Mouse (Mus musculus): ENCODE data around the gene Asz1. TPM values are rescaled to one million over a fixed set of nuclear protein-coding genes. Genes with fewer than 3 reads are reported as not detected.

Asz1 gene
- polyA plus RNA-seq (2012; rRNA removed), result not detected in 2 replicates

GRCm38 (mm10) chr6:18108934-18109333, at the start of gene Asz1:
Gene Asz1, minus strand, starts transcription at chr6:18109061.
- WGBS, result 96% methylated on average over 22 of the region's 22 CpGs
- Histone ChIP-seq H3K27me3 (ENCODE audit: control insufficient read depth, insufficient read depth, low read length) (no peaks in the 10 kb centered on the region), H3K36me3 (ENCODE audit: control insufficient read depth, insufficient read depth, low read length) (no peaks in the 10 kb centered on the region), H3K4me3 (ENCODE audit: control insufficient read depth, insufficient read depth, low read length) (no peak within 1 kb of the TSS), H3K27ac (ENCODE audit: control insufficient read depth, insufficient read depth, low read length) (no peak within 1 kb of the TSS), H3K4me1 (replicated peaks; ENCODE audit: control insufficient read depth, insufficient read depth, low read length) (no peaks in the 10 kb centered on the region)
- TF ChIP-seq POLR2A (IDR thresholded peaks at IDR 0.05; ENCODE audit: control insufficient read depth, extremely low read depth, insufficient read depth, low read length, poor library complexity) (no peak), CTCF (IDR thresholded peaks at IDR 0.05; ENCODE audit: borderline replicate concordance, control insufficient read depth, extremely low read depth, insufficient read depth, low read length, poor library complexity) (no peak)
- DNase-seq, result no peak

- TF ChIP-seq POLR2A (IDR thresholded peaks at IDR 0.05; ENCODE audit: control insufficient read depth, extremely low read depth, insufficient read depth, low read length, poor library complexity) (no peak), CTCF (IDR thresholded peaks at IDR 0.05; ENCODE audit: borderline replicate concordance, control insufficient read depth, extremely low read depth, insufficient read depth, low read length, poor library complexity) (no peak)
- DNase-seq, result no peak
- no peaks in the 10 kb centered on the region for H3K27me3 ChIP-seq (ENCODE audit: control insufficient read depth, insufficient read depth, low read length)
Observed at GRCm38 (mm10) chr6:18153031-18153430, 44.2 kb upstream of the Asz1 start.

GRCm38 (mm10) chr6:18135246-18135645, 26.4 kb upstream of the Asz1 start:
- no peak overlapping the region for H3K4me3 ChIP-seq (ENCODE audit: control insufficient read depth, insufficient read depth, low read length)
- TF ChIP-seq CTCF (IDR thresholded peaks at IDR 0.05; ENCODE audit: borderline replicate concordance, control insufficient read depth, extremely low read depth, insufficient read depth, low read length, poor library complexity), result no peak
- no peak for TF ChIP-seq POLR2A (IDR thresholded peaks at IDR 0.05; ENCODE audit: control insufficient read depth, extremely low read depth, insufficient read depth, low read length, poor library complexity)
- 32% methylated on average over 1 of the region's 1 CpGs for WGBS
- no peaks in the 10 kb centered on the region for H3K4me1 ChIP-seq (replicated peaks; ENCODE audit: control insufficient read depth, insufficient read depth, low read length)
- no peak for DNase-seq
- H3K27me3 ChIP-seq (ENCODE audit: control insufficient read depth, insufficient read depth, low read length), result no peaks in the 10 kb centered on the region
- no peaks in the 10 kb centered on the region for H3K36me3 ChIP-seq (ENCODE audit: control insufficient read depth, insufficient read depth, low read length)
- H3K27ac ChIP-seq (ENCODE audit: control insufficient read depth, insufficient read depth, low read length), result no peak overlapping the region

More at GRCm38 (mm10) chr6:18153031-18153430, 44.2 kb upstream of the Asz1 start:
- Histone ChIP-seq H3K27ac (ENCODE audit: control insufficient read depth, insufficient read depth, low read length) (no peak overlapping the region), H3K4me1 (replicated peaks; ENCODE audit: control insufficient read depth, insufficient read depth, low read length) (no peaks in the 10 kb centered on the region), H3K36me3 (ENCODE audit: control insufficient read depth, insufficient read depth, low read length) (no peaks in the 10 kb centered on the region), H3K4me3 (ENCODE audit: control insufficient read depth, insufficient read depth, low read length) (no peak overlapping the region)
- WGBS, result 18% methylated on average over 4 of the region's 4 CpGs

- Histone ChIP-seq H3K27me3 (ENCODE audit: control insufficient read depth, insufficient read depth, low read length) (no peaks in the 10 kb centered on the region), H3K27ac (ENCODE audit: control insufficient read depth, insufficient read depth, low read length) (no peak overlapping the region), H3K4me1 (replicated peaks; ENCODE audit: control insufficient read depth, insufficient read depth, low read length) (no peaks in the 10 kb centered on the region), H3K36me3 (ENCODE audit: control insufficient read depth, insufficient read depth, low read length) (no peaks in the 10 kb centered on the region), H3K4me3 (ENCODE audit: control insufficient read depth, insufficient read depth, low read length) (no peak overlapping the region)
- no peak for TF ChIP-seq POLR2A (IDR thresholded peaks at IDR 0.05; ENCODE audit: control insufficient read depth, extremely low read depth, insufficient read depth, low read length, poor library complexity)
- TF ChIP-seq CTCF (IDR thresholded peaks at IDR 0.05; ENCODE audit: borderline replicate concordance, control insufficient read depth, extremely low read depth, insufficient read depth, low read length, poor library complexity), result no peak
- 77% methylated on average over 4 of the region's 4 CpGs for WGBS
- DNase-seq, result no peak
Observed at GRCm38 (mm10) chr6:18128059-18128458, 19.2 kb upstream of the Asz1 start.

GRCm38 (mm10) chr6:18127206-18127983, 18.5 kb upstream of the Asz1 start:
- WGBS, result 87% methylated on average over 2 of the region's 2 CpGs
- H3K36me3 ChIP-seq (ENCODE audit: control insufficient read depth, insufficient read depth, low read length), result no peaks in the 10 kb centered on the region
- no peak overlapping the region for H3K27ac ChIP-seq (ENCODE audit: control insufficient read depth, insufficient read depth, low read length)
- no peak for DNase-seq
- no peaks in the 10 kb centered on the region for H3K27me3 ChIP-seq (ENCODE audit: control insufficient read depth, insufficient read depth, low read length)
- H3K4me1 ChIP-seq (replicated peaks; ENCODE audit: control insufficient read depth, insufficient read depth, low read length), result no peaks in the 10 kb centered on the region
- H3K4me3 ChIP-seq (ENCODE audit: control insufficient read depth, insufficient read depth, low read length), result no peak overlapping the region
- no peak for TF ChIP-seq CTCF (IDR thresholded peaks at IDR 0.05; ENCODE audit: borderline replicate concordance, control insufficient read depth, extremely low read depth, insufficient read depth, low read length, poor library complexity)
- no peak for TF ChIP-seq POLR2A (IDR thresholded peaks at IDR 0.05; ENCODE audit: control insufficient read depth, extremely low read depth, insufficient read depth, low read length, poor library complexity)

- TF ChIP-seq POLR2A (IDR thresholded peaks at IDR 0.05; ENCODE audit: control insufficient read depth, extremely low read depth, insufficient read depth, low read length, poor library complexity) (no peak), CTCF (IDR thresholded peaks at IDR 0.05; ENCODE audit: borderline replicate concordance, control insufficient read depth, extremely low read depth, insufficient read depth, low read length, poor library complexity) (no peak)
- Histone ChIP-seq H3K27ac (ENCODE audit: control insufficient read depth, insufficient read depth, low read length) (no peak overlapping the region), H3K4me1 (replicated peaks; ENCODE audit: control insufficient read depth, insufficient read depth, low read length) (no peaks in the 10 kb centered on the region), H3K36me3 (ENCODE audit: control insufficient read depth, insufficient read depth, low read length) (no peaks in the 10 kb centered on the region), H3K27me3 (ENCODE audit: control insufficient read depth, insufficient read depth, low read length) (no peaks in the 10 kb centered on the region), H3K4me3 (ENCODE audit: control insufficient read depth, insufficient read depth, low read length) (no peak overlapping the region)
- WGBS, result 95% methylated on average over 1 of the region's 1 CpGs
- no peak for DNase-seq
Observed at GRCm38 (mm10) chr6:18096861-18097260, 12.0 kb downstream of the Asz1 start.

Data from thymus, adult 2 months (tissue).